Mouse (Mus musculus) thymus, postnatal 4 days (tissue): ENCODE data around the gene Gulp1.
A peak's percentile ranks its signal among the peaks of the same experiment; 100 is the strongest.

Experiments used
- DNase-seq: peaks from one replicate; pipeline ENCODE4 v3.0.0; 2021

Gulp1 gene

DNA sequence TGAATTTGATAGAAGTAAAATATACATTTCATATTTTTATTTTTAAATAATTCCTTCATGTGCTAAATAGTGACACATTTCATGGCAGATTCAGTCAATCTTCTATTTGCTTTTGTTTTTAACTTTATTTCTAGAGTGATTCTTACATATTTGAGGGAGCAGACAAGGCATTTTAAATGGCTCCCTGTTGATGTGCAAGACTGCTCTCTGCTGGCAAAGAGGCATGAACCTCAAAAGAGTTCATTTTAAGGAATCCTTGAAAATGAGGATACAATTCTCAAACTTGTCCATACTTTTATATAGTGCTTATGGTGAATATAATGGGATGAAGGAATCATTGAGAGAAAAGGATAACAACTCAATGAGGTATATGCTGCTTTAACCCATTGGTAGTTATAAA, 189.9 kb downstream of the Gulp1 start:
- no peak for DNase-seq

DNA sequence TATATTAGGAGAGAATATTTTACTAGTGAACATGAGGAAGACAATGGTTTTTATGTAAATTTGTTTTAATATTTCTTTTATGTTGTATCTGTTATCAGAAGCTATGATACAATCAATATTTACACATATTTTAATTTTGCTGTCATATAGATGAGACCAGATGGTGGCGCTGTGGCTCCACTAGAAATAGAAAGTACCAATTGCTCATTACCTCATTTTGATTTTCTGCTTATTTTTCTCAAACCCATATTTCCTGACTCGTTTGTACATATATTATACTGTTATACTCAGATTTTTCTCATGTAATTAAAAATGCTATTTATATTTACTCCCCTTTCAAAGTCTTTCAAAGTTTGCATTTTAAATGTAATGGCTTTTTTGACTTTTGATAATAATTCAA, 194.4 kb downstream of the Gulp1 start:
- peak; percentile 10 for DNase-seq

DNA sequence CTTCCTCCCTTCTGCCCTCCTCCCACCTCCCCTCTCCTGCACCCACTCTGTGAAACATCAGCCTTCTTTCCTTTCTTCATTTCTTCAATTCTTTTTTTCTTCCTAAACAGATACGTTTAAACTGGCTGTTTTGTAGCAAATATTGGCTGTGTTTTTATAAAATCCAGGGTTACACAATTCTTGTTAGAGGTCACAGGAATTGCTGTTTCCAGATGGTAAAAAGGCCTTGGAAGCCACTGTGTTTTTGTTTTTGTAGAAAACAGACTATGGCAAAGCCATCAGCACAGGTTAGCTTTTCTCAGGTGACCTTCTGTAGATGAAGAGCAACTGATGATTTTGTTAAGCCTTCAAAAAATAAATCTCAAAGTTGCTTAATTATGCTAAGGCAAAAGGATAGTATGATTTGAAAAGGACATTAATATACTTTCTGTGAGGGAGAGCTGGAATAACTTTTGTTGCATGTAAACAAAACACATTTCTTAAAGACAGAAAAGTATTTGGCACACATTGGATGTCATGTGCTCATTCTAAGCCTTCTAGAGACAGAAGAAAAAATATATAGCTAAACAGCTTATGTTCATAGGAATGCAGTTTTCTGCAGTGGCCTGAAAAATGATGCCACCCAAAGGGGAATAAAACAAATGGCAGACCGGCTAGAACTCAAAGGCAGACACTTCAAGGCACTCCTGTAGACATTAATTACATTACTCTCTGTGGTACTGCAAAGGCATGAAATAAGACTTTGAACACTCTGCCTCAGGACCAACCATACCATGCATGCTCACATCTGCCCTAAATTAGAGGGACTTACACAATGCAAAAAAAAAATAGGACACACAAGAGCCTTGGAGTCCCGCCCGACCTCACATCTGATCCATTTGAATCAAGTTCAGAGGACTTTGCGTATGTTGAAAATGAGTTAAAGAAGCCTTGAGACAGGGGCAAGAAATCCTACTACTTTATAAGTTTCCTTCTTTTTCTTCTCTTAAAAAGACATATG, 199.7 kb downstream of the Gulp1 start:
- no peak for DNase-seq

DNA sequence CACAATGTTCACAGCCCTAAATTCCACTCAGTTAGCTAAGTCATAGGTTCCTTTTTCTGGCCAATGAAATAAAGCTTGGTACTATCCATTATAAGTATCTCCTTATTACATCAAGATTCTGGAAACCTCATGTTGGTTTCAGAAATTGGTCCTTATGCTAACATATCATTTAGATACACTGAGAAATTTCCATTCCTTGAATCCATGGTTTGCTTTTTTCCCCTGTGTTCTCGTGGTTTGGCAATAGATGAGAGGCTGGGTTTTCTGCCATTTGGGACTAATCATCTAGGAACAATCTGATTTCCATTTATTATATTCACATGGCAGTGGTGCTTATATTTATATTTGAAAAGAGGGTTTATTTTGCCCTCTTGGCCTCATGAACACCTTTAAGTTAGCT, 226.9 kb downstream of the Gulp1 start:
- DNase-seq = no peak

DNA sequence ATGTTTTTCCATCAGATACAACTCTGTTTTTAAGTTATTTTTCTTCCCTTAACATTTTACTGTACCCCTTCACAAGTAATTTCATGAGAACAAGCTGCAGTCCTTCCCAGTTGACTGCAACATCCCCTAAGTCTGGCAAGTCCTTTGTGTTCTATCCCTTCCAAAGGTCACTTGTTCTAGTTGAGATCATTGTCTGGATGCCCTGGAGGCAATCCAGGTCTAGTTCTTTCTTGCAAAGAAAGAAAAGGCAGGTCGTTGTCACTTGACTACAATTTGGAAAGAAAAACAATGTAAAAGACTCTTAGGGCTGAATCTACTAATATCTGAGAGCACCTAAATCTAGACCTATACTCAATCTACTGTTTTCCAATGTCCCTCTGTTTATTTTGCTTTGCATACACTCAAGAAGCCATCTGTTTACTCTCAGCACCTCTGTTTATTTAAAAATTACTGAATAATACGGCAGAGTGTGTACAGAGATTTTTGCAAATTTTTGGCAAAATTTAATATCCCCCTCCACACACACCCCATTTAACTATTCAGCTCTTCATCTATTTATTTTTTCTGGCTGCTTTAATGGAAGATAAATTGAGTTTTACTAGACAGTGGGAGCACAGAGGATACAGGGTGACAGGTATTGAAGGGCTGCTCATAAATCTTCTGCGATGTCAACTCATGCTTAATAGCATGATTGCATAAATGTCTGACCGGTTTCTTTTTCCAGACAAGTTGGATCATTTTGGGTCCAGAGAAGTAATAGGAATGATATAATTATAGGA, 252.5 kb downstream of the Gulp1 start:
- no peak for DNase-seq

DNA sequence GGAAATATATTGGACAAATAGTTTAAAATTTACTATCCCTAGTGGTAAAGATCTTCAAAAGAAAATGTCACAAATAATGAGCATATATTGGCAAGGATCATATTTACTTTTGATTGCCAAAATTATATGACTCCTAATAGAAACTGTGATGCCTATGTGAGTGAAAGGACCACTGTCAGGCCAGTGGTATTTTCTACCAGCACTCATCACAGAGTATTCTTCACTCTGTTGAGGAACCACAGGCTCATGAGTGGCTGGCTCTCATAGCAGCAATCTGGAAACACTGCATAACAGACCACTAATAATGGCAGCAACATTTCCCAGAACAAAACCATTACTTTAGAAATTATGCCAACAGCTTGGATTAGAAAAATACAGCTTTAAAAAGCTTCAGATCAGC, 255.1 kb downstream of the Gulp1 start:
- DNase-seq = no peak

DNA sequence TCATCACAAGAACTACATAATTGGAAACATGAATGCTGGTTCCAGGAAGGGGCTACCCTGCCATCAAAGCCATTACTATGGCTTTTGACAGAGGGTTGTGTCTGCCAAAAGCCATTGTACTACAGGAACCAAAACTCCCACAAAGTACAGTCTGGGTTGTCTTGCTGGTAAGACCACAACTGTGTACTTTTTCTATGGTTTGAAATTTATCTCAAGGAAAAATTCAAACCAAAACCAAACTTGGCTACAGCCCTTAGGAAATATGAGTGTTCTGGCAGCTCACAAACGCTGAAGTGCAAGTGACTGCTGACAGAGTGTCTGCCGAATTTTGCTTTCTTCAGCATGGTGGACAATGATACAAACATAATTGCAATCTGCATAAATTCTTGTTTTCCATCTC, 259.0 kb downstream of the Gulp1 start:
- no peak for DNase-seq

DNA sequence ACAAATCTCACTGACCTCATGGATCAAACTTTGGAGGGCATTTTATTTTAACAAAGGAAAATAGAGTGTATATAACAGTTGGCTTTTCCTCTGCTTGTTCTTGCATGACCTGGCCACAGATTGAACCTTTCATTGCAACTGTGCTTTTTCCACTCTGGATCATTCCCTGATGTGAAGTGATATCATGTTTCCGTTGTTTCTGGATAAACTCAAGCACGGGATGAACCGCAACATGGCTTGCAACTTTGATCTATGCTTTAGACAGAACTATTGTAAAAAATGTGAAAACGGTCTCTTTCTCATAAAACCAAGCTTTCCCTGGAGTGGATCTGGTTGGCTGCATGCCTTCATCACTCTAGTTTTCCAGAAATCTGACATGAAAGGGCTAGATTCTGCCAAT, 282.6 kb downstream of the Gulp1 start:
- no peak for DNase-seq
